Mouse (Mus musculus): Measurements from ENCODE around the gene Cramp1l. TPM values are rescaled to one million over a fixed set of nuclear protein-coding genes. Genes with fewer than 3 reads are reported as not detected.

Gene Cramp1l
- polyA plus RNA-seq (2016; fragmentation: Nextera tagmentation; extraction: Ambion mirVana), result 9.4 and 12.1 TPM in 2 replicates

DNA sequence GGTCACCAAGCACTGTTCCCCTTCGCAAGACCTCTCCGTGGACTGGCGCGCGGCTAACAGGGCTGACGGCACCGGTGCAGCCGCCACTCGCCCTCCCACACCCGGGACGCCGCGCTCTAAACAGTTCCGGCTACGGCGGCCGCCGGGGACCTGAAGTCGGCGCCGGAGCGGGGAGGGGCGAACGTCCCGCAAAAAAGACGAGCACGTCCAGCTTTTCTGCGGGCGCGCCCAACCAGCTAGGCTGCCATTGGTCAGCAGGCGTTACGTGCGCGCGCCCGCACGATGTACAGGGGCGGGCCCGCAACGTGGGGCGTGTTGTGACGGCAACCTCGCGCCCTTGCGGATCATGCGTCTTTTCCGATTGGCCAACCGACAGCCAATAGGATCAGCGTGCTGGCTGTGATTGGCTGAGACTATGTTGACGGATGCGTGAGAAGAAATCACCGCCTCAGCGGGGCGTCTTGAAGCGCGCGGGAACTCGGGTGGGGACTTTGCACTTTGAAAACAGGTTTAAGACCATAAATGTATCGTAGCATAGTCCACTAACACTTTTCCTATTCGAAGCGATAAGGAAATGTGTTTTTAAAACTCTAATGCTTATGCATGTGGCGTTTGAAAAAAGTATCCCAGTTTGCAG is at the start of gene Cramp1l, which contains the start of gene Ift140:
Gene Cramp1l (minus strand): TSS at position 134 of the 637 bp plus-strand sequence.
Gene Ift140 (plus strand): TSS at position 431 of the 637 bp plus-strand sequence.
- Histone ChIP-seq H3K27me3 (no peaks in the 10 kb centered on the region), H3K4me1 (replicated peaks) (peaks cover 20% of the 10 kb centered on the region), H3K4me2 (peak within 1 kb of the TSS; percentile 95), H3K9me3 (no peaks in the 10 kb centered on the region), H3K27ac (peak within 1 kb of the TSS; percentile 87), H3K9ac (replicated peaks) (peak within 1 kb of the TSS; percentile 98), H3K36me3 (peaks cover 34% of the 10 kb centered on the region), H3K4me3 (replicated peaks) (peak within 1 kb of the TSS; percentile 100)
- under 1% methylated on average over 60 of the region's 62 CpGs for WGBS
- ATAC-seq (ENCODE audit: insufficient number of reproducible peaks, insufficient read depth, low FRiP score, low TSS enrichment, low read depth), result peak; percentile 98

DNA sequence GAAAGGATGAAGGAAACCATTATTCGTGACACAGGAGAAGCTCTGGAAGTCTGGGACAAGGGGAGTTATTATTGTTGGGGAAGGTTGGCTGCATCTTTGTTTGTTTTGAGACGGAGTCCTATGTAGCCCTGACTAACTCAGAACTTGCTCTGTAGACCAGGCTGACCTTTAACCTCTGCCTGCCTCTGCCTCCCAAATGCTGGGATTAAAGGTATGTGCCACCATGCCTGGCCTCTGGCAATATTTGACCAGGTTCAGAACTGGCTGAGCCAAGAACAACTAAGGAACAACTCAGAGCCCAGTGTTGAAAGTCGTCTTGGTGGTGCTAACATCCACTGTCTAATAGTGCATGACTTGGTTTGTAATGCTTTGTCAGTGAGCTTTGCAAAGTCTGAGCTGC is 49.6 kb upstream of the Cramp1l start:
- Histone ChIP-seq H3K4me1 (replicated peaks) (no peaks in the 10 kb centered on the region), H3K36me3 (peaks cover 47% of the 10 kb centered on the region), H3K27ac (no peak overlapping the region), H3K9me3 (no peaks in the 10 kb centered on the region), H3K27me3 (no peaks in the 10 kb centered on the region), H3K4me2 (no peak overlapping the region), H3K4me3 (replicated peaks) (no peak overlapping the region), H3K9ac (replicated peaks) (no peak overlapping the region)
- ATAC-seq (ENCODE audit: insufficient number of reproducible peaks, insufficient read depth, low FRiP score, low TSS enrichment, low read depth), result no peak
- 78% methylated on average over 3 of the region's 3 CpGs for WGBS

DNA sequence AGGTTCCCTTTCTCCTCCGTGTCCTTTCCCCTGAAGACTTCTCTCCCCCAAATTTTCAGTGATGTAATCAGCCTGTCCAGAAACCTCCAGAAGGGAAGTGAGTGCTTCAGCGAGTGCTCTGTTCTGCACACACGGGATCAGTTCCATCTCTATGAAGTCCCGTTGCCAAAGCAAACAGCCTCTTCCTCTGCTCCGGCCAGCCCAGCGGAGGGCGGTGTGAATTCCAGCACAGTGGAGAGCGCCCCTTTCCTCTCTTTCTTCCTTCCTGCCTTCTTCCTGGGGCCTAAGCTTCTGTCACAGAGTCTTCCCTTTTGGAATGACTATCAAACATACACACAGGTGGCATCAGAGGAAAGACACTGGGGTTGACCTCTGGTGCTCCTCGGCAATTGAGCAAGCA is 48.8 kb upstream of the Cramp1l start:
- no peak for ATAC-seq (ENCODE audit: insufficient number of reproducible peaks, insufficient read depth, low FRiP score, low TSS enrichment, low read depth)
- H3K36me3 ChIP-seq, result peaks cover 49% of the 10 kb centered on the region
- 84% methylated on average over 9 of the region's 9 CpGs for WGBS
- no peak overlapping the region for H3K4me3 ChIP-seq (replicated peaks)
- no peaks in the 10 kb centered on the region for H3K4me1 ChIP-seq (replicated peaks)
- H3K9me3 ChIP-seq, result no peaks in the 10 kb centered on the region
- no peak overlapping the region for H3K4me2 ChIP-seq
- H3K27me3 ChIP-seq, result no peaks in the 10 kb centered on the region
- H3K9ac ChIP-seq (replicated peaks), result no peak overlapping the region
- H3K27ac ChIP-seq, result no peak overlapping the region

DNA sequence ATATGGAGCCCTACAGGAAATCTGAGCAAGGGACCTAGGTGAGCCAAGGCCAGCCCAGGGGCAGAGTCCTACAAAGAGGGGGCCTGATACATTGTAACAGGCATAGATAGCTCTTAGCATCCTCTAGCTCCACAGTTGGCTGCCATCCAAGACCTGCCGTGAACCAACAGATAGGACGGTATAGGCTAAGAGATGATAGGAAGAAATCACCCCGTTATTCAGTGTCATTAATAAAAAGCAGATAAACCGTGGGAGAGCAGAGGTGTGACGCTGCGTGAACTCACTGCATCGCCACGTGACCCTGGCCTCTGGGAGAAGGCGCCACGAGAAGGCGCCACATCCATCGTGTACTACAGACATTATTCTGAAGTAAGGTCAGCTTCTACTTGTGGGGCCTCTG is 48.3 kb upstream of the Cramp1l start:
- Histone ChIP-seq H3K9ac (replicated peaks) (no peak overlapping the region), H3K4me2 (no peak overlapping the region), H3K4me1 (replicated peaks) (no peaks in the 10 kb centered on the region), H3K27ac (no peak overlapping the region), H3K36me3 (peaks cover 54% of the 10 kb centered on the region), H3K4me3 (replicated peaks) (no peak overlapping the region), H3K9me3 (no peaks in the 10 kb centered on the region), H3K27me3 (no peaks in the 10 kb centered on the region)
- no peak for ATAC-seq (ENCODE audit: insufficient number of reproducible peaks, insufficient read depth, low FRiP score, low TSS enrichment, low read depth)
- WGBS, result 89% methylated on average over 12 of the region's 12 CpGs

DNA sequence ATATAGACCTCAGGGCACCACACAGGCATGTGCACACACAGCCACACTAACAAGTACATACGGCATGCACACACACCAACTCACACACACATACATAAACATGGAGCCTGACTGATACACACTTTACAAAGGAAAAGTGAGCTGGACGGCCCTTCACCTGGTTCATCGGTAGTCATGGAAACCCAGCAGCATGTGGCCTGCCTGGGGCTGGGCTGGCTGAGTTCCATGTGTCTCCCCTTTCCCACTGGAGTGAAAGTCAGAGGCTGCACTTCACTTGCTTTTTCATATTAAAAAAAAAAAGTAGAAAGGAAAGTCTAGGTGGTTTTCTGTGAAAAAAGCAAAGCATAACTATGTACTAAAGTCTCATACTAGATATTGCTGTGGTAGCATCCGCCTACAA is 47.7 kb upstream of the Cramp1l start:
- Histone ChIP-seq H3K36me3 (peaks cover 60% of the 10 kb centered on the region), H3K4me1 (replicated peaks) (no peaks in the 10 kb centered on the region), H3K9ac (replicated peaks) (no peak overlapping the region), H3K4me3 (replicated peaks) (no peak overlapping the region), H3K27ac (no peak overlapping the region), H3K4me2 (no peak overlapping the region), H3K9me3 (no peaks in the 10 kb centered on the region), H3K27me3 (no peaks in the 10 kb centered on the region)
- ATAC-seq (ENCODE audit: insufficient number of reproducible peaks, insufficient read depth, low FRiP score, low TSS enrichment, low read depth), result no peak
- WGBS, result 78% methylated on average over 4 of the region's 4 CpGs

DNA sequence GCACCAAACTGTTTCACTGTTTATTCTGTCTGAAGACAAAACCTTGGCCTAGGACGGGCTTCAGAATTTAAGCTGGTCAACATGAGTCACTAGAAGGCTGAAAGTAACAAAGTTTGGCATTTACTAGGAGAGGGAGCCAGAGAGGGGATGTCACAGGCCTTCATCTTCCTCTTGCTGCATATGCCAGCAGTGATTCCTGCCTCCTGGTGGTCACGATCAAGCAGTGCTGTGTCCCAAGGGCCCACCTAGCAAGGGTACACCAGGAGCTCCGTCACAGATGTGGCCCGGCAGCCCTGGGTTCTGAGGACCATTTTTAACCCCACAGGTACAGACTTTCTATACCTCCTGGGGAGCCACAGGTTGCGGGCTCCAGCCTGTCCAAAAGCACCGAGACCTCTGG is 41.5 kb upstream of the Cramp1l start:
- Histone ChIP-seq H3K4me1 (replicated peaks) (no peaks in the 10 kb centered on the region), H3K9ac (replicated peaks) (no peak overlapping the region), H3K4me3 (replicated peaks) (no peak overlapping the region), H3K36me3 (peaks cover 90% of the 10 kb centered on the region), H3K4me2 (no peak overlapping the region), H3K27me3 (no peaks in the 10 kb centered on the region), H3K9me3 (no peaks in the 10 kb centered on the region), H3K27ac (no peak overlapping the region)
- ATAC-seq (ENCODE audit: insufficient number of reproducible peaks, insufficient read depth, low FRiP score, low TSS enrichment, low read depth), result no peak
- 87% methylated on average over 6 of the region's 6 CpGs for WGBS

DNA sequence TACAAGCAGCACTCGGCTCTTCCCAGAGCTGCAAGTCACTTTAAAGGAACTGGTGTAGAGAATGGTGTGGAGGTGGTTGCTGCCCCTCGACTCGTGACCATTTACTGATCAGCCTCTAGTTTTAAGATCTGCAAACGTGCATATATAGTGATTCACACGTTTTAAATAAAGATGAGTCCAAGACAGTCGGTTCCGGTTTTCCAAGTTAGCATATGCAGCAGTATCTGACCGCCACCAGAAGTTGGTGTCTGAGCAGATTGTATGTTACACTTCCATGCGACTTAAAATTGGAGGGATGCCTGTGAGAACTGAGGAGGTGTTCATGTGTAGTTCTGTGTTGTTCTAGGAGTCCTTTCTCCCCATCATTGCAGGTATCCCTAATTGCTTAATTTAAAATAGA is 37.7 kb upstream of the Cramp1l start:
- no peak overlapping the region for H3K27ac ChIP-seq
- H3K4me3 ChIP-seq (replicated peaks), result no peak overlapping the region
- ATAC-seq (ENCODE audit: insufficient number of reproducible peaks, insufficient read depth, low FRiP score, low TSS enrichment, low read depth), result no peak
- no peaks in the 10 kb centered on the region for H3K9me3 ChIP-seq
- no peak overlapping the region for H3K9ac ChIP-seq (replicated peaks)
- no peak overlapping the region for H3K4me2 ChIP-seq
- H3K4me1 ChIP-seq (replicated peaks), result no peaks in the 10 kb centered on the region
- WGBS, result 85% methylated on average over 9 of the region's 9 CpGs
- H3K36me3 ChIP-seq, result peaks cover 79% of the 10 kb centered on the region
- no peaks in the 10 kb centered on the region for H3K27me3 ChIP-seq

DNA sequence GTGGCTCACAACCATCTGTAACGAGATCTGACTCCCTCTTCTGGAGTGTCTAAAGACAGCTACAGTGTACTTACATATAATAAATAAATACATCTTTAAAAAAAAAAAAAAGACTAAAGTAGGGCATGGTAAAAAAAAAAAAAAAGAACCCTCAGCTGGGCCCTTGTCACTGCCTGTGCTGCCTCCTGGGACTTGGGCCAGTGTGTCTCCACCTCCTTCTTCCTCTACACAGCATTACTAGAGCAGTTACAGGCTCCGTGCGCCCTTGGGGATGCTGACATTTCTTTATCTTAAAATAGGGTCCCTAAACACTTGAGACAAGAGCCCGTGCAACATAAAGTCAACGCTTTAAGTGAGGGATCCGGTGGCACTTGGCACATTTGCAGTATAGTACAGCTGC is 31.6 kb upstream of the Cramp1l start:
- Histone ChIP-seq H3K4me2 (no peak overlapping the region), H3K4me3 (replicated peaks) (no peak overlapping the region), H3K9me3 (no peaks in the 10 kb centered on the region), H3K27ac (no peak overlapping the region), H3K27me3 (no peaks in the 10 kb centered on the region), H3K36me3 (peaks cover 48% of the 10 kb centered on the region), H3K9ac (replicated peaks) (no peak overlapping the region), H3K4me1 (replicated peaks) (no peaks in the 10 kb centered on the region)
- no peak for ATAC-seq (ENCODE audit: insufficient number of reproducible peaks, insufficient read depth, low FRiP score, low TSS enrichment, low read depth)
- 92% methylated on average over 6 of the region's 6 CpGs for WGBS

DNA sequence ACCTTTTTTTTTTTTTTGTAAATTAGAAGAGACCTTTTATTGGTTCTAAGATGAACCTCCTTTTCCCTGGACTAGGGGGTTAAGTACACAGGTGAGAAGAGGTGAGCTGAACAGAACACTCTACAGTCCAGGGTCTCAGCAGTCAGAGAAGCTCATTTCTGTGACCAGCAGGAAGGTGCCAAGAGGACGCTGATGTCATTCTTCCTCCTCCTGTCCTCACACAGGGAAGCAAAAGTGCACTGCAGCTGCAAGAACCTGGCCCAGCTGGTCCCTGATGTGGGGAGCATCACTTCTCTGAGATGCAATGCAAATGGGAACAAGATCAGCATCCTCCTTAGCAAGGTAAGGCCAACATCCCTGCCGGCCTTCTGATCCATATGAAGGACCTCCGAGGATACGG is 29.7 kb upstream of the Cramp1l start:
- no peak for ATAC-seq (ENCODE audit: insufficient number of reproducible peaks, insufficient read depth, low FRiP score, low TSS enrichment, low read depth)
- WGBS, result 88% methylated on average over 4 of the region's 4 CpGs
- Histone ChIP-seq H3K4me3 (replicated peaks) (no peak overlapping the region), H3K4me2 (no peak overlapping the region), H3K27ac (no peak overlapping the region), H3K4me1 (replicated peaks) (no peaks in the 10 kb centered on the region), H3K27me3 (no peaks in the 10 kb centered on the region), H3K9ac (replicated peaks) (no peak overlapping the region), H3K9me3 (no peaks in the 10 kb centered on the region), H3K36me3 (peaks cover 41% of the 10 kb centered on the region)

DNA sequence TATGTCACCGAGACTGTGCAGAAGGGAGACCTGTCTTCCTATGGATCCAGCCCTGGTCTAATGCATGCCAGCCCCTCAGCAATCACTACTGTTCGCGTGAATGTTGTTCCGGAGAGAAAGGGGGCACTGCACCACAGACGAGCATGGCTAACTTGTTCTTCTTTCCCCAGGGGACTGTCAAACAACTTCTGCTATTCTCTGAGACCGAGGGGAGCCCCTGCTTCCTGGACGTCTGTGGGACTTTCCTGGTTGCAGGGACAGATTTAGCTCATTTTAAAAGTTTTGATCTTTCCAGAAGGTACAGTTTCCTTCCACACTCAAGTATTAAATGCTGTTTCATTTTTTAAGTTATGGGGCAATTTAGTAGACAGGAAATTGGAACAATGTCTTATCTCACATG is 29.3 kb upstream of the Cramp1l start:
- Histone ChIP-seq H3K27me3 (no peaks in the 10 kb centered on the region), H3K36me3 (peaks cover 40% of the 10 kb centered on the region), H3K9me3 (no peaks in the 10 kb centered on the region), H3K4me3 (replicated peaks) (no peak overlapping the region), H3K27ac (no peak overlapping the region), H3K4me2 (no peak overlapping the region), H3K9ac (replicated peaks) (no peak overlapping the region), H3K4me1 (replicated peaks) (no peaks in the 10 kb centered on the region)
- no peak for ATAC-seq (ENCODE audit: insufficient number of reproducible peaks, insufficient read depth, low FRiP score, low TSS enrichment, low read depth)
- WGBS, result 65% methylated on average over 7 of the region's 7 CpGs

DNA sequence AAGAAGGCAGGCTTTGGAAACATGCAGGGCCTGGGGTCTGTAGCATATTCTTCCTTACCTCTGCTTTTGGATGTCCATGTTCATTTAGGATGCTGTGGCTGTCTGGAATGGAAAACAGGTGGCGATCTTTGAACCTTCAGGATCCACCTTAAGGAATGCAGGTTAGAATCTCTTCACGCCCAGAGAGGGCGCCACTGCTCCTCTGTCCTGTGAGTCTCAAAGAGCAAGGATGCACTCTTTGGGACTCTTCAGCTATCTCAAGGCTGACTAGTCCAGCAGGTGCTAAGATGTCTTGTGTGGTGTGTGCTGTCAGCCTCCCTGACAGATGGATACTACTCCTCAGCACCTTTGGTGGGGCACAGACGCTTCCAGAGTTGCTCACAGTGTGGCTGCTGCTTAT is 20.6 kb upstream of the Cramp1l start:
- Histone ChIP-seq H3K36me3 (peaks cover 72% of the 10 kb centered on the region), H3K9ac (replicated peaks) (no peak overlapping the region), H3K4me2 (no peak overlapping the region), H3K4me1 (replicated peaks) (no peaks in the 10 kb centered on the region), H3K27me3 (no peaks in the 10 kb centered on the region), H3K9me3 (no peaks in the 10 kb centered on the region), H3K4me3 (replicated peaks) (no peak overlapping the region), H3K27ac (no peak overlapping the region)
- WGBS, result 66% methylated on average over 4 of the region's 4 CpGs
- ATAC-seq (ENCODE audit: insufficient number of reproducible peaks, insufficient read depth, low FRiP score, low TSS enrichment, low read depth), result no peak

All from limb, embryonic 12.5 days (tissue).